Mouse (Mus musculus) G1E (cell line): Measurements from ENCODE around the gene Eogt.

Experiments
- CTCF ChIP-seq: IDR thresholded peaks from 2 replicates; pipeline ENCODE4 v1.5.1; 2012; ENCODE audit warnings: low read depth, low read length, inconsistent platforms, mixed read lengths
- GATA1 ChIP-seq: IDR thresholded peaks from 2 replicates; pipeline ENCODE4 v1.6.1; 2012; ENCODE audit warnings: borderline replicate concordance, low read length, inconsistent platforms, mixed read lengths
- GATA2 ChIP-seq: IDR thresholded peaks from 2 replicates; pipeline ENCODE4 v1.6.1; 2012; ENCODE audit warnings: low read depth, low read length, inconsistent platforms, borderline replicate concordance
- POLR2AphosphoS5 ChIP-seq: IDR thresholded peaks from 2 replicates; pipeline ENCODE4 v1.6.1; 2012; ENCODE audit warnings: low read depth, low read length, inconsistent platforms; ENCODE audit not compliant: insufficient replicate concordance
- TAL1 ChIP-seq: conservative IDR thresholded peaks from 2 replicates; pipeline ENCODE4 v1.6.1; 2012; ENCODE audit warnings: low read depth, low read length, inconsistent platforms, mixed read lengths

GRCm38 (mm10) chr6:97175716-97176115 is 26.7 kb upstream of the Eogt start:
- TF ChIP-seq TAL1 (no peak), POLR2AphosphoS5 (no peak), CTCF (no peak), GATA1 (no peak), GATA2 (no peak)
